Mouse (Mus musculus) MEL (cell line): ENCODE measurements at regions not wholly inside any gene's neighbourhood (a gene's known extent, or its start where the extent isn't known, plus 50 kb on each side); places are given as distances from the start of the nearest gene placed in this dataset.

Experiments
- DNase-seq: peaks from one replicate; pipeline ENCODE4 v3.0.0; 2011; ENCODE audit warnings: low read depth, low spot score
- H3K27ac ChIP-seq: 2 replicates; pipeline ENCODE4 v1.5.1; 2012; ENCODE audit warnings: low read depth, mild to moderate bottlenecking, control low read depth, low read length, moderate library complexity; ENCODE audit not compliant: control insufficient read depth
- H3K27me3 ChIP-seq, 2 experiments: fragments of 150-350 bp in 1 of 2; sonication (generic) in 1 of 2; 2 replicates each; pipeline ENCODE4 v1.6.1; 2012; ENCODE audit warnings: low read length in 2 of 2, mild to moderate bottlenecking in 2 of 2, improper control_type of control experiment in 1 of 2, moderate library complexity in 1 of 2; ENCODE audit not compliant: insufficient read depth in 2 of 2, control insufficient read depth in 1 of 2
- H3K36me3 ChIP-seq, 2 experiments: 2 replicates each; pipeline ENCODE4 v1.6.1; 2012 to 2014; ENCODE audit warnings: low read length in 2 of 2, improper control_type of control experiment in 1 of 2, inconsistent platforms in 1 of 2, mild to moderate bottlenecking in 1 of 2; ENCODE audit not compliant: insufficient read depth in 2 of 2, control insufficient read depth in 1 of 2
- H3K4me1 ChIP-seq, 2 experiments: fragments of 150-350 bp in 1 of 2; sonication (generic) in 1 of 2; 2 replicates each; pipeline ENCODE4 v1.6.1; 2012; ENCODE audit warnings: low read length in 2 of 2, improper control_type of control experiment in 1 of 2, mild to moderate bottlenecking in 1 of 2; ENCODE audit not compliant: insufficient read depth in 2 of 2, control insufficient read depth in 1 of 2
- H3K4me3 ChIP-seq, 2 experiments: fragments of 150-350 bp in 1 of 2; sonication (generic) in 1 of 2; 2 replicates each; pipeline ENCODE4 v1.5.1; 2012; ENCODE audit warnings: low read depth in 2 of 2, low read length in 2 of 2, mild to moderate bottlenecking in 2 of 2, moderate library complexity in 2 of 2, control low read depth in 1 of 2, improper control_type of control experiment in 1 of 2; ENCODE audit not compliant: control insufficient read depth in 1 of 2, insufficient read depth in 1 of 2
- H3K79me2 ChIP-seq: 2 replicates; pipeline ENCODE4 v1.6.1; 2012; ENCODE audit warnings: mild to moderate bottlenecking, low read length, moderate library complexity; ENCODE audit not compliant: control insufficient read depth, poor library complexity, insufficient read depth
- H3K9ac ChIP-seq: 2 replicates; pipeline ENCODE4 v1.6.1; 2012; ENCODE audit warnings: low read depth, mild to moderate bottlenecking, control low read depth, low read length, moderate library complexity; ENCODE audit not compliant: control insufficient read depth, poor library complexity, severe bottlenecking
- H3K9me3 ChIP-seq: fragments of 150-350 bp; sonication (generic); replicated peaks from 2 replicates; pipeline ENCODE4 v1.6.1; 2012; ENCODE audit warnings: mild to moderate bottlenecking, low read length, improper control_type of control experiment, moderate library complexity; ENCODE audit not compliant: insufficient read depth
- CTCF ChIP-seq, 3 experiments: IDR thresholded peaks in 2 of 3; conservative IDR thresholded peaks in 1 of 3; 2 replicates each; pipeline ENCODE4 v1.5.1; 2011 to 2012; ENCODE audit warnings: low read length in 3 of 3, low read depth in 2 of 3, mild to moderate bottlenecking in 2 of 3, improper control_type of control experiment in 1 of 3, inconsistent platforms in 1 of 3, mixed read lengths in 1 of 3, moderate library complexity in 1 of 3; ENCODE audit not compliant: control insufficient read depth in 1 of 3, insufficient read depth in 1 of 3, poor library complexity in 1 of 3, severe bottlenecking in 1 of 3
- ELF1 ChIP-seq: IDR thresholded peaks from 2 replicates; pipeline ENCODE4 v1.6.1; 2014; ENCODE audit warnings: low read depth, mild to moderate bottlenecking, inconsistent platforms, low read length, improper control_type of control experiment, moderate library complexity
- EP300 ChIP-seq, 2 experiments: IDR thresholded peaks; 2 replicates each; pipeline ENCODE4 v1.6.1; 2011; ENCODE audit warnings: improper control_type of control experiment in 2 of 2, low read length in 2 of 2, low read depth in 1 of 2, mild to moderate bottlenecking in 1 of 2
- ETS1 ChIP-seq: IDR thresholded peaks from 2 replicates; pipeline ENCODE4 v1.6.1; 2012; ENCODE audit warnings: low read depth, mild to moderate bottlenecking, inconsistent platforms, low read length, improper control_type of control experiment, moderate library complexity
- GABPA ChIP-seq: IDR thresholded peaks from 2 replicates; pipeline ENCODE4 v1.6.1; 2012; ENCODE audit warnings: low read depth, mild to moderate bottlenecking, inconsistent platforms, low read length, improper control_type of control experiment, moderate library complexity
- HCFC1 ChIP-seq: IDR thresholded peaks from 2 replicates; pipeline ENCODE4 v1.6.1; 2012; ENCODE audit warnings: low read depth, mild to moderate bottlenecking, inconsistent platforms, low read length, improper control_type of control experiment, moderate library complexity
- JUND ChIP-seq: IDR thresholded peaks from 2 replicates; pipeline ENCODE4 v1.6.1; 2011; ENCODE audit warnings: low read depth, mild to moderate bottlenecking, improper control_type of control experiment, low read length
- MAZ ChIP-seq: IDR thresholded peaks from 2 replicates; pipeline ENCODE4 v1.6.1; 2012; ENCODE audit warnings: low read depth, mild to moderate bottlenecking, inconsistent platforms, low read length, improper control_type of control experiment
- MEF2A ChIP-seq: IDR thresholded peaks from 2 replicates; pipeline ENCODE4 v1.6.1; 2014; ENCODE audit warnings: low read depth, mild to moderate bottlenecking, inconsistent platforms, low read length, improper control_type of control experiment; ENCODE audit not compliant: poor library complexity, insufficient replicate concordance, severe bottlenecking; ENCODE audit errors: extremely low read depth
- MYC ChIP-seq: IDR thresholded peaks from 2 replicates; pipeline ENCODE4 v1.6.1; 2011; ENCODE audit warnings: low read depth, mild to moderate bottlenecking, low read length, improper control_type of control experiment, moderate library complexity
- POLR2A ChIP-seq, 2 experiments: IDR thresholded peaks; 2 replicates each; pipeline ENCODE4 v1.6.1; 2011 to 2012; ENCODE audit warnings: low read length in 2 of 2, mild to moderate bottlenecking in 2 of 2, control low read depth in 1 of 2, improper control_type of control experiment in 1 of 2, low read depth in 1 of 2, moderate library complexity in 1 of 2; ENCODE audit not compliant: control insufficient read depth in 1 of 2, insufficient read depth in 1 of 2, poor library complexity in 1 of 2
- POLR2AphosphoS2 ChIP-seq: IDR thresholded peaks from 2 replicates; pipeline ENCODE4 v1.6.1; 2011; ENCODE audit warnings: low read length, improper control_type of control experiment
- RCOR1 ChIP-seq: IDR thresholded peaks from 2 replicates; pipeline ENCODE4 v1.6.1; 2012; ENCODE audit warnings: low read depth, mild to moderate bottlenecking, inconsistent platforms, low read length, improper control_type of control experiment
- SMC3 ChIP-seq: IDR thresholded peaks from 2 replicates; pipeline ENCODE4 v1.6.1; 2011; ENCODE audit warnings: low read depth, low read length, improper control_type of control experiment
- TBP ChIP-seq: IDR thresholded peaks from 2 replicates; pipeline ENCODE4 v1.8.0; 2011; ENCODE audit warnings: low read depth, low read length, improper control_type of control experiment
- UBTF ChIP-seq: IDR thresholded peaks from 2 replicates; pipeline ENCODE4 v1.6.1; 2012; ENCODE audit warnings: low read depth, mild to moderate bottlenecking, inconsistent platforms, low read length, improper control_type of control experiment, moderate library complexity, borderline replicate concordance; ENCODE audit not compliant: insufficient read depth
- ZC3H11A ChIP-seq: IDR thresholded peaks from 2 replicates; pipeline ENCODE4 v1.6.1; 2012; ENCODE audit warnings: low read depth, mild to moderate bottlenecking, inconsistent platforms, low read length, improper control_type of control experiment
- ZKSCAN1 ChIP-seq: IDR thresholded peaks from 2 replicates; pipeline ENCODE4 v1.6.1; 2012; ENCODE audit warnings: low read depth, mild to moderate bottlenecking, inconsistent platforms, low read length, improper control_type of control experiment, moderate library complexity
- ZMIZ1 ChIP-seq: IDR thresholded peaks from 2 replicates; pipeline ENCODE4 v1.6.1; 2012; ENCODE audit warnings: low read depth, mild to moderate bottlenecking, inconsistent platforms, low read length, improper control_type of control experiment, moderate library complexity

DNA sequence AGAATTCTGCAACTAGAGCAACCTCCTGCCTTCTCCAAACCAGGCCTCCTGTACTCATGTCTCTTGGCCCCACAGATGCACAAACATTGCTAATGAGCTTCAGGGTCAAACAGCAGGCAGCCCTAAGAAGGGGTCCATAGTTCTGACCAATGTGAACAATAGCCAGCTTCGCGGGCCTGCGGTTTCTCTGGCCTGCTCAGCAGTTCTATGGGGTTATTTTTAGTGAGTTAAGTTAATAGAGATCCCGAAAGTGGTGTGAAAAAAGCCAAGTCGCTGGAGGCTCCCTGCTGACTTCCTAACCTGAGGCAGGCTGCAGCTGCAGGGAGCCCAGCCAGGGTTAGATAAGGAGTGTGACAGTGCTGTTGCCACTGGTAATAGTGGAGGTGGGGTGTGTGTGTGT is 106.6 kb downstream of the Pdcd6ip start:
- Histone ChIP-seq H3K36me3 (no peaks in the 10 kb centered on the region), H3K9ac (no peak overlapping the region), H3K4me1 (no peaks in the 10 kb centered on the region), H3K27ac (no peak overlapping the region), H3K4me3 (no peak overlapping the region), H3K79me2 (no peaks in the 10 kb centered on the region), H3K9me3 (no peaks in the 10 kb centered on the region), H3K27me3 (no peaks in the 10 kb centered on the region)
- TF ChIP-seq JUND (no peak), MYC (no peak), EP300 (IDR thresholded peaks at IDR 0.05; ENCODE audit: low read depth in 1 of 2, low read length in 2 of 2) (no peak), TBP (no peak), MEF2A (no peak), HCFC1 (no peak)
- DNase-seq, result no peak

DNA sequence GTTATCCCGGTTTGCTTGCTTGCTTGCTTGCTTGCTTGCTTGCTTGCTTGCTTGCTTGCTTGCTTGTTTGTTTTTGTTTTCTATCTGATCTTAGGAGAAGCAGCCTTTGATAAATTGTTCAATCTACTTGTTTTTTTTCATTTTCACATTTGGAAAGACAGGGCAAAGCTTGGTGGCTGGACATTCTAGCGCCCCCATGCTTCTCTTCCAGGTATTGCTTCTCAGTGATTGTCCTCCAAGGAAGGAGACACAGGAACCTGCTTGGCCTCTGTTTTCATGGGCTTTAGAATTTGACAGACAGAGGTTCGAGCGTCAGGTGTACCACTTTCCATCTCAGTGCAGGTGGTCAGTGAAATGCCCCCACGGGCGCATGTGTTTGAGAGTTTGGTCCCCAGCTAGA is 120.8 kb downstream of the Pdcd6ip start:
- H3K4me1 ChIP-seq, result no peaks in the 10 kb centered on the region
- no peak for DNase-seq
- no peak overlapping the region for H3K4me3 ChIP-seq
- no peak overlapping the region for H3K27ac ChIP-seq
- no peaks in the 10 kb centered on the region for H3K79me2 ChIP-seq
- no peak for TF ChIP-seq EP300 (IDR thresholded peaks at IDR 0.05; ENCODE audit: low read depth in 1 of 2, low read length in 2 of 2)
- 0 out of 6 replicates have a peak, but pooled peaks of 1 of the 3 experiments have one; percentile 5 for TF ChIP-seq CTCF (IDR thresholded peaks at IDR 0.05 in 2 of 3, conservative IDR thresholded peaks at IDR 0.05 in 1 of 3; ENCODE audit: control insufficient read depth in 1 of 3, insufficient read depth in 1 of 3, low read depth in 2 of 3, low read length in 3 of 3, poor library complexity in 1 of 3, severe bottlenecking in 1 of 3)
- TF ChIP-seq, all 39 proteins: peak for 1
- Histone ChIP-seq H3K9me3 (no peaks in the 10 kb centered on the region), H3K36me3 (no peaks in the 10 kb centered on the region), H3K9ac (no peak overlapping the region), H3K27me3 (no peaks in the 10 kb centered on the region)

DNA sequence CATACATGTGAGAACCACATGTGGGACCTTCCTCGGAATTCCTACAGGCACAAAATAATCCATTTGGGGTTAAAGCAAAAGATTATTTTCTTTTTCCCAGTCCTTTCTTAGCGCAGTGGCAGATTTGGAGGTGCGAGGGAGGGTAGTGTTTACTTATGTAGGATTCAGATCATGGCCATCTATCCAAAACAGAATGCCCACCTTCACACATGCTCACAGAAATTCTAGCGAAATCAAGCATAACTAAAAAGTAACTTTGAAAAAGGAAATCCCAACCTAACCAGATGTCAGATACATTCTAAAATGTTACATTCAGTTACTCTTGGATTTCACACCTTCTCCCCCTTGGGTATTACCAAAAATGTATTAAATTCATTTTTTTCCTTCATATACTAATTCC is 121.6 kb downstream of the Pdcd6ip start:
- Histone ChIP-seq H3K9me3 (no peaks in the 10 kb centered on the region), H3K79me2 (no peaks in the 10 kb centered on the region), H3K4me3 (no peak overlapping the region), H3K27ac (no peak overlapping the region), H3K36me3 (no peaks in the 10 kb centered on the region), H3K27me3 (no peaks in the 10 kb centered on the region), H3K9ac (no peak overlapping the region), H3K4me1 (no peaks in the 10 kb centered on the region)
- no peak for TF ChIP-seq ZKSCAN1
- no peak for TF ChIP-seq RCOR1
- TF ChIP-seq JUND, result no peak
- TF ChIP-seq ZC3H11A, result no peak
- TF ChIP-seq MAZ, result no peak
- no peak for TF ChIP-seq ELF1
- no peak for TF ChIP-seq GABPA
- TF ChIP-seq ZMIZ1, result no peak
- TF ChIP-seq POLR2AphosphoS2, result no peak
- no peak for TF ChIP-seq ETS1
- no peak for TF ChIP-seq SMC3
- no peak for TF ChIP-seq UBTF
- no peak for TF ChIP-seq POLR2A (IDR thresholded peaks at IDR 0.05; ENCODE audit: control insufficient read depth in 1 of 2, insufficient read depth in 1 of 2, low read depth in 1 of 2, low read length in 2 of 2, poor library complexity in 1 of 2)
- no peak for DNase-seq
